ENCODE assay signal across 9 mouse cellular contexts in genomic region chr14:45049689-45050418, GRCm38 (mm10).
DNase-seq lines count a peak whose midpoint lies in the region; TF ChIP-seq lines count a peak whose summit lies in the region.
"Had no signal": no experiment of that assay in that cellular context is flagged by ENCODE, and none has a peak within 500 bp of the region (broad histone marks: within the 10 kb centered on the region; RNA-seq: fewer than 3 reads in every experiment).

No protein-coding gene starts in this region.

- DNase-seq in 3134 (ENCODE audit: extremely low read depth, insufficient read length, low spot score) (peak; percentile 10), CH12.LX (ENCODE audit: extremely low read depth) (no peak)
- peak; percentile 6 for DNase-seq in gastrocnemius, postnatal 25 days
- DNase-seq in layer of hippocampus, adult 9-11 months, result peak; percentile 53
- DNase-seq in lung, postnatal 4 days, result peak; percentile 56 to 83
- DNase-seq in retina, postnatal 1 day, result no peak
- no peak for DNase-seq in cerebellum, adult 9-10 months
- no peak for DNase-seq in spleen, postnatal 10 days (ENCODE audit: low spot score in 2 of 2)

- H3K27me3 ChIP-seq in CH12.LX (replicated peaks), result no peaks in the 10 kb centered on the region
- H3K27me3 ChIP-seq: limb, embryonic 12.5 days had no signal

- TF ChIP-seq CTCF in CH12.LX (conservative IDR thresholded peaks at IDR 0.05 in 1 of 2, IDR thresholded peaks at IDR 0.05 in 1 of 2; ENCODE audit: low read depth in 2 of 2, low read length in 2 of 2), result no peak

- H3K9me3 ChIP-seq in CH12.LX (replicated peaks; ENCODE audit: low read length), result no peaks in the 10 kb centered on the region
- H3K9me3 ChIP-seq: limb, embryonic 12.5 days had no signal

- no peak overlapping the region for H3K4me3 ChIP-seq in CH12.LX (replicated peaks in 1 of 3; ENCODE audit: low read depth in 2 of 3, low read length in 2 of 3, poor library complexity in 1 of 3)
- H3K4me3 ChIP-seq: limb, embryonic 12.5 days had no signal

- dilution Hi-C loops in CH12.LX (cut with MboI; ENCODE audit: extremely low pct_ligation_motif_present, extremely low pct_unique_long_range_greater_than_20kb, low sequenced_read_pairs), result no loop called here

- in situ Hi-C loops in CH12.LX (cut with MboI; ENCODE audit: low pct_ligation_motif_present, low pct_unique_long_range_greater_than_20kb, low sequenced_read_pairs), result loop anchor here (10.0 kb wide), 1 partner anchor 45 kb away; no protein-coding TSS in a partner anchor

- no peak overlapping the region for H3K4me2 ChIP-seq in CH12.LX (ENCODE audit: insufficient read depth, low read depth, poor library complexity, severe bottlenecking)
- H3K4me2 ChIP-seq: limb, embryonic 12.5 days had no signal

- TF ChIP-seq POLR2A in CH12.LX (IDR thresholded peaks at IDR 0.05; ENCODE audit: low read depth, low read length), result no peak

- no peak for TF ChIP-seq RAD21 in CH12.LX (IDR thresholded peaks at IDR 0.05; ENCODE audit: low read depth, low read length)

- H3K4me1 ChIP-seq in CH12.LX (ENCODE audit: control insufficient read depth in 1 of 2, insufficient read depth in 2 of 2), result peaks cover 10 to 25% of the 10 kb centered on the region in 2 experiments

- H3K9ac ChIP-seq in CH12.LX (ENCODE audit: insufficient read depth, low read depth), result peak overlapping the region; percentile 31; the same call in 1 of the 2 replicates
- H3K9ac ChIP-seq: limb, embryonic 12.5 days had no signal

- H3K79me2 ChIP-seq in CH12.LX (replicated peaks; ENCODE audit: control insufficient read depth, extremely low read depth, insufficient read depth, poor library complexity, severe bottlenecking), result no peaks in the 10 kb centered on the region

- no peak overlapping the region for H3K27ac ChIP-seq in CH12.LX (ENCODE audit: insufficient read depth, low read depth)
- H3K27ac ChIP-seq: limb, embryonic 12.5 days had no signal

- TF ChIP-seq EP300 in CH12.LX (IDR thresholded peaks at IDR 0.05; ENCODE audit: low read length), result no peak; the same call in 1 of the 2 replicates

- H3K36me3 ChIP-seq in CH12.LX (replicated peaks in 1 of 2; ENCODE audit: control insufficient read depth in 1 of 2, insufficient read depth in 1 of 2, low read length in 1 of 2), result no peaks in the 10 kb centered on the region
- H3K36me3 ChIP-seq: limb, embryonic 12.5 days had no signal

TF ChIP-seq in CH12.LX, 34 proteins besides CTCF, POLR2A, EP300 and RAD21:
- TF ChIP-seq ELF1 (IDR thresholded peaks at IDR 0.05; ENCODE audit: low read depth, low read length), result 0 out of 2 replicates have a peak, but pooled peaks have one; percentile 18
- no peak for TF ChIP-seq MYC (IDR thresholded peaks at IDR 0.05; ENCODE audit: low read depth, low read length)
- no peak for TF ChIP-seq USF2 (conservative IDR thresholded peaks at IDR 0.05; ENCODE audit: low read depth, low read length)
- TF ChIP-seq ETS1 (conservative IDR thresholded peaks at IDR 0.05; ENCODE audit: low read depth, low read length), result peak; percentile 33; the same call in 1 of the 2 replicates
- TF ChIP-seq GABPA (IDR thresholded peaks at IDR 0.05; ENCODE audit: insufficient replicate concordance, low read depth, low read length), result no peak
- TF ChIP-seq IRF4 (IDR thresholded peaks at IDR 0.05; ENCODE audit: low read depth, low read length), result peak; percentile 33; the same call in 1 of the 2 replicates
- TF ChIP-seq MAFK (IDR thresholded peaks at IDR 0.05; ENCODE audit: insufficient replicate concordance, low read length), result no peak
- 0 out of 2 replicates have a peak, but pooled peaks have one; percentile 29 for TF ChIP-seq MEF2A (IDR thresholded peaks at IDR 0.05; ENCODE audit: borderline replicate concordance, low read depth, low read length)

Comparison
In these comparisons a context has a peak if more than half of its experiments do, and no peak if none do; other contexts are left out.
1. DNase-seq: peak in 3134 (single experiment), gastrocnemius, postnatal 25 days (single experiment), layer of hippocampus, adult 9-11 months (single experiment) and lung, postnatal 4 days (2 of 2); none in CH12.LX (single experiment), retina, postnatal 1 day (single experiment), cerebellum, adult 9-10 months (single experiment) and spleen, postnatal 10 days (0 of 2).